Mouse (Mus musculus) layer of hippocampus, adult 2 months (tissue): ENCODE data around the gene Tesc. TPM values are rescaled to one million over a fixed set of nuclear protein-coding genes. Genes with fewer than 3 reads are reported as not detected.

ENCODE experiments used
- DNase-seq, 2 experiments: peaks; one replicate each; pipeline ENCODE4 v3.0.0; 2022; ENCODE audit warnings: low spot score in 2 of 2
- H3K27ac ChIP-seq: fragments of 200-600 bp; 2 replicates; pipeline ENCODE4 v1.8.1; 2022
- H3K4me3 ChIP-seq: fragments of 200-600 bp; 2 replicates; pipeline ENCODE4 v1.8.1; 2022; ENCODE audit warnings: mild to moderate bottlenecking
- CTCF ChIP-seq: fragments of 200-600 bp; conservative IDR thresholded peaks from 2 replicates; pipeline ENCODE4 v1.8.1; 2022; ENCODE audit warnings: antibody characterized with exemption, mild to moderate bottlenecking, moderate library complexity
- long read RNA-seq, 2 experiments: library from polyadenylated mRNA; stranded (forward); transcript quantifications; one replicate each; pipeline ENCODE4 v2.0.0; 2021; ENCODE audit warnings: borderline mapping rate in 2 of 2
- total RNA-seq, 2 experiments: library from RNA; stranded (reverse); gene quantifications; 2 replicates each; pipeline ENCODE4 v1.2.3; 2021

The Tesc gene
- total RNA-seq, result 10 to 100 TPM; 88.0 to 91.2 TPM
- long read RNA-seq, experiment 1, transcript Tesc-203 (7 exons, 994 nt), result minor isoform, 15 of 104 reads
- long read RNA-seq, experiment 1, transcript Tesc-201 (8 exons, 1,031 nt), result major isoform, 64 of 104 reads
- long read RNA-seq, experiment 1, transcript Tesc-202 (8 exons, 981 nt), result minor isoform, 8 of 104 reads
- long read RNA-seq, experiment 1, partial matches to known transcripts, result 8 of 104 reads
- long read RNA-seq, experiment 1, other reads (novel, unspliced or antisense), result 9 of 104 reads
- long read RNA-seq, experiment 2, transcript Tesc-203 (7 exons, 994 nt), result minor isoform, 26 of 178 reads
- long read RNA-seq, experiment 2, transcript Tesc-201 (8 exons, 1,031 nt), result major isoform, 125 of 178 reads
- long read RNA-seq, experiment 2, transcript Tesc-202 (8 exons, 981 nt), result minor isoform, 14 of 178 reads
- long read RNA-seq, experiment 2, partial matches to known transcripts, result 8 of 178 reads
- long read RNA-seq, experiment 2, other reads (novel, unspliced or antisense), result 5 of 178 reads

DNA sequence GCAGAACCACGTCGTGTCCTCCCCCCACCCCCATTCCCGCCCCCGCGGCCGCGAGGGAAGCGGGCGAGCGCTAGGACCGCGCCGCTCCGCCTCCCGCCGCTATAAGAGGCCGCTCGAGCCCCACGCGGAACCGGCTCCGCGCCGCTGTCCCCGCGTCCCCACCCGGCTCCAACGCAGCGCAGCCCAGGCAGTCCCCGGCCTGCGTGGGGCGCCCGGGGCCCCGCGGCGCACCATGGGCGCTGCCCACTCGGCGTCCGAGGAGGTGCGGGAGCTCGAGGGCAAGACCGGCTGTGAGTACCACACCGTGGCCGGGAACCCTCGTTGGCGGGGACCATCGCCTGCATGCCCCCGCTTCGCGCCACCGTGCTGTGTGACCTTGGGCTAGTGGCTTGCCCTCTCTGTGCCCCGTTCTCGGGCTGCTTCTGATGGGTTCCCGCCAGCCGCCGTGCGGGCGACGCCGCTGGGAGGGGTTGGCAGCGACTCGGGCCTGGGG, at the start of gene Tesc:
Tesc (plus strand) TSS at position 46 of the 493 bp plus-strand sequence.
- Histone ChIP-seq H3K4me3 (peak within 1 kb of the TSS; percentile 75), H3K27ac (peak within 1 kb of the TSS; percentile 87)
- TF ChIP-seq CTCF, result no peak
- DNase-seq, result no peak

DNA sequence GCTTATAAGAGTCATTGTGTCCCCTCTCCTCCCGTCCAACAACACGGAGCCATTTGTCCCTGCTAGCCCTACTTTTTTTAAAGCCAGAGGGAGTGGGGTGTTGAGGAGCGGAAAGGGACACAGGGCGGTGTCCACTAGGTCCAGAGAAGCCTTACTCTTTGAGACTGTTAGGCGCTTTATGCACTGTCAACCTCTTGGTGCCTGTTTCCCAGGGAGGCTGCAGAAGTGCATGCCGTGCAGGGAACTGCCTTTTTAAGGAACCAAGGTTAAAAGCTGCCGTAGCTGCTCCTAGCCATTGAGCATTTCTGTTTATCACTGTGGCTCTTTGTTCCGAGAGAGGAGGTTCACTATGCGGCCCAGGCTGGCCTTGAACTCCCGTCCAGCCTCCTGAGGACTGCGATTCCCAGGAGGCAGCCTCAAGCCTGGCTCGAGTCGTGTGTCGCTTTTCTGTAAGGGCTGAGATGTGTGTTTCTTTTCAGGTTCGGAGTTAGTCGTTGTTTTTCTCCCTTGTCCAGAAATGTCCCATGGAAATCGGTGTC, 49.3 kb upstream of the Tesc start:
- Histone ChIP-seq H3K4me3 (peak overlapping the region; percentile 79), H3K27ac (peak overlapping the region; percentile 99; the same call in 1 of the 2 replicates)
- no peak for DNase-seq
- TF ChIP-seq CTCF, result no peak

DNA sequence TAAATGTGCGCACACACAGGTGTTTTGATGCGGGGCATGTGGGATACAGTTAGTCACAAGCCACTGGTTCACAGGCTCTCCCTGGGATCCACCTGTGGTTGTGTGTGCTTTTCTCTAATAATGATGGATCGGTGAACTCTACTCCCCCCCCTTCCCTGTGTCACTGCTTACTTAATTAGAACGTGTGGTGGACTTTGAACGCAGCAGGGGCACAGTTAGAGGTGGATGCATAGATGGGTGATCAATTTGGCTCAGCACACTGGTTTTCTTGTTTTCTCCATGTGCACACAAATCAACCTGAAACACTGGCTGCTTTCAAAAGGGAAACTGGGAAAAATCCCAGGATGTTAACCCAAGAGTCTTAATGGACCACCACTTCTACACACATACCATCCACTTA, 48.5 kb upstream of the Tesc start:
- no peak for TF ChIP-seq CTCF
- Histone ChIP-seq H3K27ac (no peak overlapping the region), H3K4me3 (peak overlapping the region; percentile 79; the same call in 1 of the 2 replicates)
- DNase-seq, result no peak

DNA sequence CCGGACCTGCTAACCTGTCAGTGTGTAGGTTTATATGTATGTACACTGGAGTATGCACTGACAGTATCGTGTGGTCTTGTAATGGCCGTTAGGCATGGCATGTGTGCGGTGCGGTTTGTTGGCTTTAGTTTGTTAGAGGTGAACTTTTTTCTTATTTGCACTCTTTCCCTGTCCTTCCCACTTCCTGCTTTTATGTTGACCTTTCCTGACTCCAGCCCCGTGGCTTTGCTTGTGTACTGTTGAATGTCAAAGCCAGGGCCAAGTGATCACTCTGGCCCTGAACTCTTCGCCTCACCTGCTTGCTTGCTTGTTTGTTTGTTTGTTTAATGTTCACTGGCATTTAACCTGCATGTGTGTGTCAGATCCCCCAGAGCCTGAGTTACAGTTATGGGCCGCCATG, 46.6 kb upstream of the Tesc start:
- no peak for TF ChIP-seq CTCF

DNA sequence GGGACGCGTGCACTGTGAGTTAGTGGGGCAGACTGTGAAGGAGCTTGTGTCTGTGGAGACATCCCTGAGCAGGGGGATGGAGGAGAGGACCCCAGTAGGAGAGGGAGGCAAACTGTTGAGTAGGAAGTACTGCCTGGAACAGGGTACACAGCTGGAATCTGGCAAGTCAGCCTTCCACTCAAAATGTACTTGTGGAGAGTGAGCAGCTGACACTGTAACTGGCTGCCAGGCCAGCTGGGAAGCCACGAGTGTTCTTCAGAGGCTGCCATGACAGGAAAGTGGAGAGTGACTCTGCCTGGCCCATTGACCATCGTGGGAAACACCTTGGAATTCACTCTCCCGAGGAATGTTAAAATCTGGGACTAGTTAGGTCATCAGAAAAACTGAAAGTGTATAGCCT, 45.6 kb upstream of the Tesc start:
- TF ChIP-seq CTCF, result no peak
- no peak for DNase-seq
- Histone ChIP-seq H3K4me3 (no peak overlapping the region), H3K27ac (no peak overlapping the region)

More for the DNA sequence above, 46.6 kb upstream of the Tesc start:
- DNase-seq, result no peak
- H3K4me3 ChIP-seq, result no peak overlapping the region
- H3K27ac ChIP-seq, result no peak overlapping the region

DNA sequence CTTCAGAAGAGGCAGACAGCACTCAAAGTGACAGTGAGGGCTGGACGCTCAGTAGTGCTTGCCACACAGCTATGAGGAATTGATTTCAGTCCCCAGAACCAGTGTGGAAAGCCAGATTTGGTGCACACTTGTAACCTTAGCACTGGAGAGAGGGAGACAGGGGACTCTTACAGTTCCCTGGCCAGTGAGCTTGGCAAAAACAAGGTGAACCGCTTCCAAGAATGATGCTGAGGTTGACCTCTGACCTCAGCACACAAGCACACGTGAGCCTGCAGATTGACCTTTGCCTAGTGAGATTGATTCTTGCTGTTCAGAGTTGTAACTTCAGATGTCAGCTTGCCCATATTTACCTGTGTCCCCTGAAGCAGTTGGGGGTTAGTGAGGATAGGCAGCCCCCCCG, 41.2 kb upstream of the Tesc start:
- Histone ChIP-seq H3K4me3 (no peak overlapping the region), H3K27ac (no peak overlapping the region)
- no peak for TF ChIP-seq CTCF
- no peak for DNase-seq

DNA sequence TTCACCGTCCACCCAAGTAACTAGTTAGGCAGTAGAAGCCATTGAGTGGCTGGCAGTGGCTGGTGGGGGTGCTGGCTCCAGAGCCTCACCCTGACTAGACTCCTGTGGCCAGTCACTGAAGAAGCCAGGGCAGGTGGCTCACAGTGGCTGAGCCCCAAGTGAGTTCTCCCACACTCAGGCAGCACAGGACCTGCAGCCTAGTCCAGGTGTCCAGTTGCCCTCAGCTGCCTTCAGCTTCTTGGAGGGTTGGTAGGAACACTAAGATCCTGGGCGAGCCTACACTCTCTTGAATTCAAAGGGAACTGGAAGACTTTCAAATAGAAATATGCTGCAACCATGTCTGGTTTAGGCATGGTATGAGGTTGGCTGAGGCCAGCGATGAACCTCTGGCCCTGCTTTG, 39.7 kb upstream of the Tesc start:
- DNase-seq, result no peak
- no peak for TF ChIP-seq CTCF
- no peak overlapping the region; the same call in 1 of the 2 replicates for H3K27ac ChIP-seq
- H3K4me3 ChIP-seq, result no peak overlapping the region

DNA sequence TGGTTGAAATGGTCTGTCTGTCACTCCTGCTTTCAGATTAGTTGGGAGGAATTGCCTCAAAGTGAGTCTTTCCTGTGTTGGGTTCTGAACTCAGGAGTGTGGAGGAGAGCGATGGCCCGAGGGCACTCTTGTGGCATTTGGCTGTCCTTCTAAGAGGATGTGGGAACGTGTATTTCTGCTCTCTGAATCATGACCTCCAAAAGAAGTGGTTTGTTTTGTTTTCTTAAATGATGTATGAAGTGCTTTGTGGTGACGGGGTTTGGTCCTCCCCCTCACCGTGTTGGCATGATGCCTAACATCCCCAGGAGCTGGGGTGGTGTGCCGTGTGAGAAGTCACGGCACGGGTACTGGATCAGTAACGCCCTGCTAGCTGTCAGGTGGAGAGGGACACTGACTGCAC, 39.2 kb upstream of the Tesc start:
- DNase-seq, result no peak
- no peak overlapping the region for H3K4me3 ChIP-seq
- TF ChIP-seq CTCF, result no peak
- no peak overlapping the region for H3K27ac ChIP-seq

DNA sequence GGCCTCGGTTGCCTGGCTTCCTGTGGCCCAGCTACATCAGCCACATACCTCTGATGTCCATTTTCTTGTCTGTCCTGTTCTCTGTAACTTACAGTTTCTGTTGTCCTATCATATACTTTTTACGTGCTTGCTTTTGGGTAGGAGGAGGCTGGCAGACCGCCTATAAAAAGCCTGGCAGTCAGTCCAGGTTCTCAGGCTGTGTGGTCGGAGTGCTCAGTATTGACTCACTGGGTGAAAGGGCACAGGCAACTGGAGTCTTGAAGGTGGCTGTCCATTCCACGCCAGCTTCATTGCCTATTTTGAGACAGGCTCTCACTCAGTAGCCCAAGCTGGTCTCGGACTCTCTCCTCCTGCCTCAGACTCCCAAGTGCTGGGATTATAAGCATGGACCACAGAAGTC, 37.8 kb upstream of the Tesc start:
- TF ChIP-seq CTCF, result no peak
- H3K27ac ChIP-seq, result no peak overlapping the region
- H3K4me3 ChIP-seq, result no peak overlapping the region
- DNase-seq, result no peak

DNA sequence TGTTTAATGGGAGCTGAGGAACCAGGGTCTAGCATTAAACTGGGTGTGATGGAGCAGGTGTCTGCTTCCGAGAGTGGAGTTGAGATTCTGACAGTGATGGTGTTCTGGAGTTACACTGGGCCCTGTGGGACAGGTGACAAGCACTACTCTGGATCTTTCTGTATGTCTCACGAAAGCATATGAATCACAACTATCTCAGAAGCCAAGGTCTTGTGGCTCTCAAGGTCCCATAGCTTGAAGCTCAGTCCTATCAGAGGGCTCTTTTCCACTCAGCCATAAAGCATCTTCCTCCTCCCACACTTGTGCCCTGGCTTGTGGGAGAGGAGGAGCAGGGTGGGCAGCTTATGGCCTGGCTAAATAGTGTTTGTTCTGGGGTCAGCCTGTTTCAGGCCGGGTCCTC, 36.6 kb upstream of the Tesc start:
- no peak for DNase-seq
- Histone ChIP-seq H3K27ac (no peak overlapping the region), H3K4me3 (no peak overlapping the region)
- TF ChIP-seq CTCF, result no peak

DNA sequence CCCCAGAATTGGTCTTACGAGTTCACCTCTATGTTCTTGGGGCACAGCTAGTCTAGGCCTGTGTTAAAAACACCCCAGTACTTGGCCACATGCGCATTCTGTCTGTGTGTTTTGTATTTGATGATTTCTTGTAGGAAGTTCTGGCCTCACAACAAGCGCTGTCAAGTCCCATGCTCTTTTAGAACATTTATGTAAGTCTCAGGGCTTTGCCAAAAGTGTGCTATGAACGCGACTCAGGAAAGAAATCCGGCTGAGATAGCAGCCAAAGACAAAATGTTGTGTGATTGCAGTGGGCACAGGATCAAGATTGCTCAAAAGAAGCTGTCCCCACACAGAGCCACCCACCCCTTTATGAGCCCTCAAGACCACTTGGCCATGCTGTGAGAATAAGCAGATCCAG, 34.0 kb upstream of the Tesc start:
- peak in 1 of 2 experiments; percentile 44 for DNase-seq
- Histone ChIP-seq H3K27ac (peak overlapping the region; percentile 44; the same call in 1 of the 2 replicates), H3K4me3 (no peak overlapping the region)
- TF ChIP-seq CTCF, result no peak

DNA sequence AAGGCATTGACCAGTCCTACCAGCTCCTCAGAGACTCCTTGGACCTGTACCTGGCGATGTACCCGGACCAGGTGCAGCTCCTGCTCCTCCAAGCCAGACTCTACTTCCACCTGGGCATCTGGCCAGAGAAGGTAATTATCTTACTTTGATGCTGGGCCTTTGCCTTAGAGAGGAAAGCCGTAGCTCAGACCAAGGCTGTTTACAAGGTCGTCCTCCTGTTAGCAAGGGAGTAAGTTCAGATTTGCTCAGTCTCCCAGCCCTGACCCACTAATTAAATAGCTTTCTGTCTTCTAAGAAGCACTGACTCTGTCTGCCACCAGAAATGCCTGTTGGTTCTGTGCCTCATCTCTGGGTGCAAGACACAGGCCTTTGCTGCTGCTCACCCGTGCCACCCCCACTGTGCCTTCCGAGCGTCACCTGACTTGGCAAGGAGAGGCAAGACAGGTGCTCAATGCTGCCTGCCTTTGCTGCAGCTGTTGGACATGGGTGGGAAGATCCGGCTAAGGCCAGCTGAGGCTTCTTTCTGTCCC, 32.1 kb upstream of the Tesc start:
- Histone ChIP-seq H3K27ac (peak overlapping the region; percentile 48; the same call in 1 of the 2 replicates), H3K4me3 (no peak overlapping the region)
- TF ChIP-seq CTCF, result no peak
- no peak for DNase-seq

DNA sequence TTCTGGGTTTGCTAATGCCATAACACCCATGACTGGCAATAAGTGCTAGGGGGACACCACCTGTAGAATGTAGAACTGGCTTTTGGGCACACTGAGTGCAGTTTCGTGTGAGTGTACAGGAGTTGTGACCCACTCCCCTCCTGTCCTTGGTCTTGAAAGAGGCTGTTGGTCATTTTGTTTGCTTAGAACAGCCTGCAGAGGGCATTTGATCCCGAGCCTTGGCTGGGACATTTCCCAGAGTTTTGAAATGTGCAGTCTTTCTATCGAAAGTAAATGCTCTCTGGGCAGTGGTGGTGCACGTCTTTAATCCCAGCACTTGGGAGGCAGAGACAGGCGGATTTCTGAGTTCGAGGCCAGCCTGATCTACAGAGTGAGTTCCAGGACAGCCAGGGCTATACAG, 31.6 kb upstream of the Tesc start:
- H3K4me3 ChIP-seq, result no peak overlapping the region
- no peak for TF ChIP-seq CTCF
- peak overlapping the region; percentile 48; the same call in 1 of the 2 replicates for H3K27ac ChIP-seq
- DNase-seq, result no peak

DNA sequence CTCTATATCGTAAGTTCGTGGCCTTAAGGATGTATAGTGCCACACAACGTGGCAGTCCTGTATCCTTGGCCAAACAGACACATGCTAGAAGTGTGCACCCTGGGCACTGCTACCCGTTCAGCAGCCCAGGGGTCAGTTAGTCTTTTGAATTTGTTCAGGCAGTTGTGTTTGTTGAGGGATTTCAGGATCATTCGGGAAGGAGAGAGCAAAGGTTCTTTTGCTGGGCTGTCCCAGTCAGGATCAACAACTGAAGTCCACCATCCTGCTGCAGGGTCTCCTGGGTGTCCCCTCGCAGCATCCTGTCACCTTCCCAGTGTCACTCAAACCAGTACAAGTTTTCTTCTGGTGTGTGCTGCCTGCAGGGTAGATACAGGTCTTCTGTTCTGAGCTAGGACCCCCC, 31.0 kb upstream of the Tesc start:
- DNase-seq, result no peak
- H3K27ac ChIP-seq, result peak overlapping the region; percentile 40; the same call in 1 of the 2 replicates
- no peak for TF ChIP-seq CTCF
- H3K4me3 ChIP-seq, result no peak overlapping the region
